Mouse (Mus musculus) intestine, postnatal 0 days (tissue): ENCODE data around the gene Dcaf6. TPM values are rescaled to one million over a fixed set of nuclear protein-coding genes. Genes with fewer than 3 reads are reported as not detected.

ENCODE experiments used
- ATAC-seq: fragments of 200-750 bp; cut with Nextera tagmentation; 2 replicates; pipeline ENCODE4 v1.8.0; 2017; ENCODE audit warnings: mild to moderate bottlenecking, moderate TSS enrichment, moderate library complexity
- H3K27ac ChIP-seq: fragments of 300-500 bp; sonication (generic); 2 replicates; pipeline ENCODE4 v1.5.1; 2014; ENCODE audit warnings: mild to moderate bottlenecking, low read depth, low read length, moderate library complexity
- H3K27me3 ChIP-seq: fragments of 300-500 bp; sonication (generic); replicated peaks from 2 replicates; pipeline ENCODE4 v1.6.1; 2014; ENCODE audit warnings: low read length, mixed read lengths; ENCODE audit not compliant: control insufficient read depth, insufficient read depth
- H3K36me3 ChIP-seq: fragments of 300-500 bp; sonication (generic); 2 replicates; pipeline ENCODE4 v1.6.1; 2014; ENCODE audit warnings: mild to moderate bottlenecking, moderate library complexity; ENCODE audit not compliant: control insufficient read depth, insufficient read depth
- H3K4me1 ChIP-seq: fragments of 300-500 bp; sonication (generic); replicated peaks from 2 replicates; pipeline ENCODE4 v1.6.1; 2014; ENCODE audit warnings: antibody characterized with exemption, low read length, mixed read lengths; ENCODE audit not compliant: control insufficient read depth, insufficient read depth
- H3K4me2 ChIP-seq: fragments of 300-500 bp; sonication (generic); replicated peaks from 2 replicates; pipeline ENCODE4 v1.6.1; 2014; ENCODE audit warnings: low read depth, mild to moderate bottlenecking, moderate library complexity
- H3K4me3 ChIP-seq: fragments of 300-500 bp; sonication (generic); 2 replicates; pipeline ENCODE4 v1.5.1; 2014; ENCODE audit warnings: low read depth, low read length
- H3K9ac ChIP-seq: fragments of 300-500 bp; sonication (generic); 2 replicates; pipeline ENCODE4 v1.6.1; 2014; ENCODE audit warnings: mild to moderate bottlenecking, low read depth, low read length
- H3K9me3 ChIP-seq: fragments of 300-500 bp; sonication (generic); 2 replicates; pipeline ENCODE4 v1.6.1; 2016; ENCODE audit warnings: mixed run types; ENCODE audit not compliant: control insufficient read depth
- CTCF ChIP-seq: sonication (generic); IDR thresholded peaks from 2 replicates; pipeline ENCODE4 v1.5.1; 2016; ENCODE audit warnings: low read depth, mild to moderate bottlenecking, control low read depth, antibody characterized with exemption, moderate library complexity
- WGBS: fragments of 180-500 bp; shearing (Covaris S2); extraction: QIAGEN DNeasy Blood & Tissue Kit; methylation state at CpG from one replicate; pipeline ENCODE4 v1.1.7; 2014; 5-methylcytosine and 5-hydroxymethylcytosine counted together
- polyA plus RNA-seq: library from polyadenylated mRNA; unstranded; fragments of >200 nt; fragmentation: Nextera tagmentation; extraction: Ambion mirVana; gene quantifications from 2 replicates; pipeline ENCODE4 v1.2.1, GENCODE M21; 2015

Dcaf6 gene
- polyA plus RNA-seq, 1 experiment from 2014 or later: 8.2 TPM

DNA sequence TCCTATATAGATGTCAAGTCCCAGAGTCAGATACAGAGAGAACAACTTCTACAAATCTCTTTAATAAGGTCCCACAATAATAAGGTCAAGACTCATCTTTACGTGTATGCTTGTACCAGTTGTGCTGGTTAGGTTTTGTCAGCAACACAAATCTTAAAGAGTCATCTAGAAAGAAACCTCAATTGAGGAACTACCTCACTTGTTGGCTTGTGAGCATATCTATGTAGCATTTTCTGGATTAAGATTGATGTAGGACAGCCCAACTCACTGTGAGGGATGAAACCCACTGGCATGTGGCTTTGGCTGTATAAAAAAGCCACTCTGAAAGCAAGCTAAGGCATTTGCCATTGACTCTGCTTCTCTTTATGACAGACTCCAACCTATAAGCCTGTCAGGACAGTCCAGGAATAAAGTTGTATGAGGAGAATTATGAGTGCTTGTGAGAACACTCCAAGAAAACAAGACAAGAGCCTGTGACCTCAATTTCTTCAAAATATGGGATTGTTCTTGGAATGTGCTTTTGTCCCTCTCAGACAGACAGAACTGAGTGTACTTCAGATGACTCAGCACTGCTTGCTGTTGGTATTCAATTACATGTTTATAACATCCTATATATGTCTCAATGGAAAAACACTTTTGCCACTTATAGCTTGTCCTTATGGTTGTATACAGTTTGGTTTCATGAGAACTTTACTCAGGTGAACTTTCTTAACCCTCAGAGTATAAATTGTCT, 21.8 kb downstream of the Dcaf6 start:
- no peak for ATAC-seq
- H3K27ac ChIP-seq: no peak overlapping the region
- no peak overlapping the region for H3K9ac ChIP-seq
- H3K4me3 ChIP-seq: no peak overlapping the region
- TF ChIP-seq CTCF: no peak
- H3K9me3 ChIP-seq: no peaks in the 10 kb centered on the region
- WGBS: 89% methylated on average over 1 of the region's 1 CpGs
- no peaks in the 10 kb centered on the region for H3K27me3 ChIP-seq
- no peaks in the 10 kb centered on the region for H3K4me1 ChIP-seq
- H3K4me2 ChIP-seq: no peak overlapping the region
- no peaks in the 10 kb centered on the region for H3K36me3 ChIP-seq

DNA sequence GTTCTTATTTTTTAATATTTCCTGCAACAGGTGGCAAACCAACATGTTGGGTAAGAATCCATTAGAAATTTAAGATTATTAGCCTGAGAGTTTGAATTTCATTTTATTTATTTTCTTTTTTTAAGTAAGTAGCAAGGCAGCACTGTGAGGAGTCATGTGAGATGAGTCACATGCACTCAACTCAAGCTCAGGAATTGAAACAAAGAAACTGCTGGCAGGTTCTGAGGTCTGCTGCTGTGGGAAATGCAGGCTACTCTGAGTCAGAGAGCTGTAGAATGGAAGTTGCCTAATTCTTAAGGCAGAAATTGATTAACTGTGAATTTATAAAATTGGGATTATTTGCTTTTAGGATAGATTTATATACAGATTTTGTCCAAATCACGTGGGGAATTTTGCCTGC, 27.4 kb downstream of the Dcaf6 start:
- no peaks in the 10 kb centered on the region for H3K4me1 ChIP-seq
- H3K4me2 ChIP-seq: no peak overlapping the region
- no peak overlapping the region for H3K9ac ChIP-seq
- no peak for ATAC-seq
- H3K9me3 ChIP-seq: no peaks in the 10 kb centered on the region
- no peak overlapping the region for H3K4me3 ChIP-seq
- no peak for TF ChIP-seq CTCF
- H3K27ac ChIP-seq: no peak overlapping the region
- H3K27me3 ChIP-seq: no peaks in the 10 kb centered on the region
- H3K36me3 ChIP-seq: no peaks in the 10 kb centered on the region
- 85% methylated on average over 1 of the region's 1 CpGs for WGBS

DNA sequence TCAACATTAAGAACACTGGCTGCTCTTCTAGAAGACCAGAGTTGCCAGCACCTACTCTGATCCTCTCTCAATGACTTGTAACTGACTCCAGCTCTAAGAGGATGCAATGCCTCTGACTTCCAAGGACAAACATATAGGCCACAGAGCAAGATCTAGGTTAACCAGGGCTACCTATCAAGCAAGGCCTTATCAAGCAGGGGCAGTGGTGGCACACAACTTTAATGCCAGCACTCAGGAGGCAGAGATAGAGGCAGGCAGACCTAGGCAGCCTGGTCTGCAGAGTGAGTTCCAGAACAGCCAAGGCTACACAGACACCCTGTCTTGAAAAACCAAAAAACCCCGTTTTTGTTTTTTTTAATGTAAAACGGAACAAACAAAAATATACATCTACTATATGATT, 34.0 kb downstream of the Dcaf6 start:
- no peak for ATAC-seq
- Histone ChIP-seq H3K9me3 (no peaks in the 10 kb centered on the region), H3K4me2 (no peak overlapping the region), H3K4me3 (no peak overlapping the region), H3K4me1 (no peaks in the 10 kb centered on the region), H3K36me3 (no peaks in the 10 kb centered on the region), H3K27ac (no peak overlapping the region), H3K27me3 (no peaks in the 10 kb centered on the region), H3K9ac (no peak overlapping the region)
- 91% methylated on average over 2 of the region's 2 CpGs for WGBS
- TF ChIP-seq CTCF: no peak

DNA sequence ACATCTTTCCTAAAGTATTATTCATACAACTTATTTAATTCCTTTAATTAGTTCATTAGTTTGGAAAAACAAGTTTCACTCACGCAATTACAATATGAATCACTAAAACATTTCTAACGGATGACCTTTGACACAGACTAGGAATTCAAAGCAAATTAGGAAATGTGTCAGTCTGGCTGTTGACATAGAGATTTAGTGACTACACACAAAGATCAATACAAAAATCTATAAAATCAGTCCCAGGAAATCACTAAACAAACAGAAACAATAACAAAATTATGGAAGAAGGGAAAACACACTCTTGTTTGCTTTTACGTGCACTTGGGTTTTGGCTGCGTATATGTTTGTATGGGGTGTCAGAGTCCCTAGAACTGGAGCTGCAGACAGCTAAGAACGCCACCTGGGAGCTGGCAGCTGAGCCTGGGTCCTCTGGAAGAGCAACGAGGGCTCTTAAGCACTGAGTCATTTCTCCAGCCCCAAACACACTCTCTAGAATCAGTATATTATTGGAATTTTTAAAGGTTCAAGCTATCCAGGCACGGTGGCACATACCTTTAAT, 38.8 kb downstream of the Dcaf6 start:
- TF ChIP-seq CTCF: no peak
- Histone ChIP-seq H3K4me3 (no peak overlapping the region), H3K4me2 (no peak overlapping the region), H3K9ac (no peak overlapping the region), H3K9me3 (no peaks in the 10 kb centered on the region), H3K36me3 (no peaks in the 10 kb centered on the region), H3K4me1 (no peaks in the 10 kb centered on the region), H3K27ac (no peak overlapping the region), H3K27me3 (no peaks in the 10 kb centered on the region)
- WGBS: 60% methylated on average over 7 of the region's 7 CpGs
- no peak for ATAC-seq

DNA sequence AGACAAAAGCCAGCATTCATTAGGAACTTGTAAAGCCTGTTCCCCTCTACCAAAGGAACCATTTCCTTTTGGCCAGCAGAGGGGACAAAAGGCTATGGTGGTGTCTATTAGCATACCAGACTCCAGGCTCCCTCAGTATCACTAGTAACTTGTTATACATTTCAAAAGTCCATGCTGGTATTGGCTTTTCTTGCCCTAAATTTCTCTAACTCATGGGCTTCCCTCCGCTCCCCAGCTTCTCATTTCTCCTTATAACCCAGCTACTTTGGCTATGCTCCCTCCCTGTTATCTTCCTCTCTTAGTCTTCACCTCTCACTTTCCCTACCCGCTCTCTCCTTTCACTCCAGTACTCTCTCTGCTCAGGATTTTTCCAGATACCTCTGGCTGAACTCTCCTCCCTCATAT, 63.9 kb downstream of the Dcaf6 start:
- Histone ChIP-seq H3K36me3 (peaks cover 3% of the 10 kb centered on the region; the same call in 1 of the 2 replicates), H3K9ac (no peak overlapping the region), H3K4me1 (no peaks in the 10 kb centered on the region), H3K9me3 (no peaks in the 10 kb centered on the region), H3K27ac (no peak overlapping the region), H3K27me3 (no peaks in the 10 kb centered on the region), H3K4me3 (no peak overlapping the region), H3K4me2 (no peak overlapping the region)
- ATAC-seq: no peak
- no peak for TF ChIP-seq CTCF
- WGBS: 96% methylated on average over 2 of the region's 2 CpGs

DNA sequence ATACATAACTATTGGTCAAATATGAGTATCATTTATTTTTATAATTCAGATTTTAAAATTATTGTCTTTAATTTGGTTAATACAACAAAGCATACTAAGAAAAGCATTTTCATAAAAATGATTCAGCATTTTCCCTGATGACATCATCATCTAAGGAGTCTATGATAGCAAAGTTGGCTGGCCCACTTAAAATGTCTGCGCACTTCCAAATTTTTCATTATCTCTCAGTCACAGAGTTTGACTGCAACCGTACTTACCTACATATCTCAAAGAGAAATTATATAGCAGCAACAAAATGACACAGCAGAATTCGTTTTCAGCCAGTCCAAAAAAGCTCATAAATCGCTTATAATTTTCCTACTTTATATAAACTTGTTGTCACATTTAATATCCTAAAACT, 64.3 kb downstream of the Dcaf6 start:
- Histone ChIP-seq H3K4me2 (no peak overlapping the region), H3K4me1 (no peaks in the 10 kb centered on the region), H3K36me3 (peaks cover 3% of the 10 kb centered on the region; the same call in 1 of the 2 replicates), H3K27me3 (no peaks in the 10 kb centered on the region), H3K9ac (no peak overlapping the region), H3K27ac (no peak overlapping the region), H3K4me3 (no peak overlapping the region), H3K9me3 (no peaks in the 10 kb centered on the region)
- 96% methylated on average over 4 of the region's 4 CpGs for WGBS
- ATAC-seq: no peak
- no peak for TF ChIP-seq CTCF
